Mouse (Mus musculus) olfactory bulb, adult 2 months (tissue): ENCODE data around the gene Parp11.

Source experiments
- CTCF ChIP-seq: fragments of 200-500 bp; IDR thresholded peaks from 2 replicates; pipeline ENCODE4 v1.5.1; 2012; ENCODE audit warnings: low read depth, mild to moderate bottlenecking, low read length, moderate library complexity; ENCODE audit not compliant: insufficient read depth
- POLR2A ChIP-seq: fragments of 200-500 bp; IDR thresholded peaks from 2 replicates; pipeline ENCODE4 v1.6.1; 2012; ENCODE audit warnings: mild to moderate bottlenecking, low read depth, low read length, moderate library complexity; ENCODE audit not compliant: insufficient read depth

- no peak for TF ChIP-seq CTCF
- no peak for TF ChIP-seq POLR2A
Observed at GRCm38 (mm10) chr6:127430716-127431115, 15.9 kb upstream of the Parp11 start.
